ENCODE assay signal across 10 mouse cellular contexts in genomic region chr6:72959175-72959574, GRCm38 (mm10). TPM values are rescaled to one million over a fixed set of nuclear protein-coding genes. Genes with fewer than 3 reads are reported as not detected.
DNase-seq lines count a peak whose midpoint lies in the region; ATAC-seq and TF ChIP-seq lines count a peak whose summit lies in the region.
"Had no signal": no experiment of that assay in that cellular context is flagged by ENCODE, and none has a peak within 500 bp of the region (broad histone marks: within the 10 kb centered on the region; RNA-seq: fewer than 3 reads in every experiment).

No protein-coding gene starts in this region.

- H3K9me3 ChIP-seq in embryonic facial prominence, embryonic 12.5 days, result no peaks in the 10 kb centered on the region
- no peaks in the 10 kb centered on the region for H3K9me3 ChIP-seq in hindbrain, postnatal 0 days (ENCODE audit: low read length)

- peak overlapping the region; percentile 95 for H3K4me3 ChIP-seq in left cerebral cortex, adult 2 months
- H3K4me3 ChIP-seq in embryonic facial prominence, embryonic 12.5 days, result peak overlapping the region; percentile 87
- peak overlapping the region; percentile 87 for H3K4me3 ChIP-seq in hindbrain, postnatal 0 days (ENCODE audit: low read length)
- H3K4me3 ChIP-seq in myocyte, result peak overlapping the region; percentile 95

- peaks cover 11% of the 10 kb centered on the region for H3K79me2 ChIP-seq in myocyte (ENCODE audit: control insufficient read depth, insufficient read depth)

- no peaks in the 10 kb centered on the region for H3K36me3 ChIP-seq in embryonic facial prominence, embryonic 12.5 days
- H3K36me3 ChIP-seq in hindbrain, postnatal 0 days (ENCODE audit: insufficient read depth, low read length), result no peaks in the 10 kb centered on the region
- no peaks in the 10 kb centered on the region for H3K36me3 ChIP-seq in myocyte (ENCODE audit: control insufficient read depth, insufficient read depth)

- peak overlapping the region; percentile 97 for H3K27ac ChIP-seq in left cerebral cortex, adult 2 months
- peak overlapping the region; percentile 89; the same call in 1 of the 2 replicates for H3K27ac ChIP-seq in embryonic facial prominence, embryonic 12.5 days
- H3K27ac ChIP-seq in hindbrain, postnatal 0 days, result peak overlapping the region; percentile 99

- H3K4me1 ChIP-seq in embryonic facial prominence, embryonic 12.5 days, result peaks cover 23% of the 10 kb centered on the region
- peaks cover 15% of the 10 kb centered on the region; the same call in 1 of the 2 replicates for H3K4me1 ChIP-seq in hindbrain, postnatal 0 days (ENCODE audit: insufficient read depth, low read length)

- no peak for ATAC-seq in embryonic facial prominence, embryonic 12.5 days (ENCODE audit: insufficient number of reproducible peaks, insufficient read depth, low FRiP score, low TSS enrichment)
- no peak for ATAC-seq in hindbrain, postnatal 0 days

- 18% methylated on average over 4 of the region's 4 CpGs for WGBS in embryonic facial prominence, embryonic 12.5 days
- 24% methylated on average over 4 of the region's 4 CpGs for WGBS in hindbrain, postnatal 0 days

- DNase-seq in left cerebral cortex, adult 2 months (ENCODE audit: extremely low spot score in 1 of 2, low spot score in 2 of 2), result no peak
- DNase-seq in left cerebral cortex, adult 18-20 months (ENCODE audit: low spot score in 2 of 2), result no peak
- DNase-seq in hindbrain, postnatal 0 days (ENCODE audit: low spot score), result peak; percentile 24
- no peak for DNase-seq in gastrocnemius, postnatal 10 days
- no peak for DNase-seq in frontal cortex, postnatal 25 days (ENCODE audit: low spot score in 2 of 2)
- no peak for DNase-seq in adrenal gland, postnatal 4 days (ENCODE audit: low spot score in 2 of 2)
- DNase-seq: adrenal gland, postnatal 36 days; kidney, adult 11 months had no signal

- peak overlapping the region; percentile 60 for H3K4me2 ChIP-seq in embryonic facial prominence, embryonic 12.5 days (replicated peaks)
- peak overlapping the region; percentile 72 for H3K4me2 ChIP-seq in hindbrain, postnatal 0 days (ENCODE audit: low read depth, low read length)
- peak overlapping the region; percentile 88 for H3K4me2 ChIP-seq in myocyte (ENCODE audit: low read depth)

- H3K27me3 ChIP-seq in embryonic facial prominence, embryonic 12.5 days, result no peaks in the 10 kb centered on the region
- H3K27me3 ChIP-seq in hindbrain, postnatal 0 days (ENCODE audit: insufficient read depth, low read length), result no peaks in the 10 kb centered on the region
- no peaks in the 10 kb centered on the region for H3K27me3 ChIP-seq in myocyte (ENCODE audit: control insufficient read depth, insufficient read depth, insufficient read length)

- no peak for TF ChIP-seq POLR2A in myocyte (IDR thresholded peaks at IDR 0.05; ENCODE audit: insufficient read length, low read depth)

- no peak for TF ChIP-seq CTCF in left cerebral cortex, adult 2 months (IDR thresholded peaks at IDR 0.05)
- TF ChIP-seq CTCF in hindbrain, postnatal 0 days (IDR thresholded peaks at IDR 0.05; ENCODE audit: low read depth), result no peak

- peak overlapping the region; percentile 33 for H3ac ChIP-seq in myocyte (ENCODE audit: control insufficient read depth, insufficient read length)

- intact Hi-C loops in left cerebral cortex, adult 2 months (cut with DNase I), result loop anchor here (5.0 kb wide), 1 partner anchor 93 kb away; no protein-coding TSS in a partner anchor

- H3K9ac ChIP-seq in embryonic facial prominence, embryonic 12.5 days, result peak overlapping the region; percentile 99; the same call in 1 of the 2 replicates
- H3K9ac ChIP-seq in hindbrain, postnatal 0 days (replicated peaks; ENCODE audit: low read length), result peak overlapping the region; percentile 98

TF ChIP-seq in myocyte, 11 proteins besides CTCF, POLR2A, EP300 and RAD21:
- TF ChIP-seq MYOD1 (IDR thresholded peaks at IDR 0.05; ENCODE audit: control insufficient read depth in 1 of 3, insufficient read length in 2 of 3, low read depth in 2 of 3) (no peak), USF1 (IDR thresholded peaks at IDR 0.05; ENCODE audit: low read depth) (no peak)
TF ChIP-seq in myocyte: peak in this region for 0.

RNA-seq across cellular contexts. Expression of gene Tmsb10, which starts 0.6 kb away (rescaled TPM):
- total RNA-seq in left cerebral cortex, adult 2 months (2021), result 100 to 1,000 TPM; 429 to 476 TPM
- total RNA-seq in left cerebral cortex, adult 18-20 months (2021), result 100 to 1,000 TPM; 420 to 461 TPM
- 3,988 and 4,068 TPM in 2 replicates for polyA plus RNA-seq in embryonic facial prominence, embryonic 12.5 days (2016; fragmentation: Nextera tagmentation; extraction: Ambion mirVana)
- total RNA-seq in hindbrain, postnatal 0 days (2014; rRNA removed), result 140 and 166 TPM in 2 replicates
- 5,541 and 5,741 TPM in 2 replicates for polyA plus RNA-seq in hindbrain, postnatal 0 days (2015; fragmentation: Nextera tagmentation; extraction: Ambion mirVana)
- polyA plus RNA-seq in myocyte (2012; fragmentation: generic; extraction: Trizol), result 6,677 TPM
- total RNA-seq in gastrocnemius, postnatal 10 days (2021), result 100 to 1,000 TPM; 485 to 609 TPM
- 100 to 1,000 TPM; 594 to 750 TPM for total RNA-seq in adrenal gland, postnatal 4 days (2021)

RNA-seq across cellular contexts. Expression of gene Kcmf1, which starts 59.4 kb away (rescaled TPM):
- total RNA-seq in left cerebral cortex, adult 2 months (2021), result 10 to 100 TPM; 66.0 to 72.0 TPM
- total RNA-seq in left cerebral cortex, adult 18-20 months (2021), result 10 to 100 TPM; 74.5 to 74.7 TPM
- polyA plus RNA-seq in embryonic facial prominence, embryonic 12.5 days (2016; fragmentation: Nextera tagmentation; extraction: Ambion mirVana), result 48.0 and 57.3 TPM in 2 replicates
- total RNA-seq in hindbrain, postnatal 0 days (2014; rRNA removed), result 66.5 and 76.9 TPM in 2 replicates
- 50.1 and 51.0 TPM in 2 replicates for polyA plus RNA-seq in hindbrain, postnatal 0 days (2015; fragmentation: Nextera tagmentation; extraction: Ambion mirVana)
- 110 TPM for polyA plus RNA-seq in myocyte (2012; fragmentation: generic; extraction: Trizol)
- 10 to 100 TPM; 84.0 to 87.2 TPM for total RNA-seq in gastrocnemius, postnatal 10 days (2021)
- 10 to 100 TPM; 72.4 to 78.6 TPM for total RNA-seq in adrenal gland, postnatal 4 days (2021)
